Mouse (Mus musculus): ENCODE data around the gene Armc7.
"Not testable (repeated sequence)": the region's sequence is repeated elsewhere in the genome, so short reads cannot be mapped to it uniquely, and the experiment has no call there.

The Armc7 gene

GRCm38 (mm10) chr11:115475025-115475757 is at the start of gene Armc7:
Armc7 (plus strand) TSS chr11:115475667.
- peak; percentile 97 for DNase-seq

- DNase-seq = no peak
Measured at GRCm38 (mm10) chr11:115425671-115426070, 49.8 kb upstream of the Armc7 start.

- DNase-seq = peak; percentile 85
Measured at GRCm38 (mm10) chr11:115427482-115428331, 47.8 kb upstream of the Armc7 start.

GRCm38 (mm10) chr11:115429307-115429706 is 46.2 kb upstream of the Armc7 start:
- DNase-seq = no peak

GRCm38 (mm10) chr11:115430561-115430960 is 44.9 kb upstream of the Armc7 start:
- no peak for DNase-seq

- DNase-seq = no peak
Measured at GRCm38 (mm10) chr11:115432814-115433213, 42.7 kb upstream of the Armc7 start.

- DNase-seq = no peak
Measured at GRCm38 (mm10) chr11:115433342-115433741, 42.1 kb upstream of the Armc7 start.

- DNase-seq = peak; percentile 33
Measured at GRCm38 (mm10) chr11:115435596-115436337, 39.7 kb upstream of the Armc7 start.

GRCm38 (mm10) chr11:115437571-115438122 is 37.8 kb upstream of the Armc7 start:
- no peak for DNase-seq

GRCm38 (mm10) chr11:115439326-115439725 is 36.1 kb upstream of the Armc7 start:
- no peak for DNase-seq

- no peak for DNase-seq
Measured at GRCm38 (mm10) chr11:115439906-115440595, 35.4 kb upstream of the Armc7 start, which contains the start of gene Trim80. Trim80 (plus strand) TSS chr11:115440545.

- no peak for DNase-seq
Measured at GRCm38 (mm10) chr11:115441417-115441816, 34.0 kb upstream of the Armc7 start.

GRCm38 (mm10) chr11:115446906-115447305 is 28.6 kb upstream of the Armc7 start:
- DNase-seq = peak; percentile 74

- DNase-seq = no peak
Measured at GRCm38 (mm10) chr11:115447321-115447885, 28.1 kb upstream of the Armc7 start.

GRCm38 (mm10) chr11:115448075-115448474 is 27.4 kb upstream of the Armc7 start:
- DNase-seq = peak; percentile 77

- peak; percentile 90 for DNase-seq
Measured at GRCm38 (mm10) chr11:115448998-115449397, 26.5 kb upstream of the Armc7 start.

- DNase-seq = no peak
Measured at GRCm38 (mm10) chr11:115450176-115450575, 25.3 kb upstream of the Armc7 start.

- DNase-seq = no peak
Measured at GRCm38 (mm10) chr11:115451781-115452241, 23.7 kb upstream of the Armc7 start.

GRCm38 (mm10) chr11:115452281-115452860 is 23.1 kb upstream of the Armc7 start:
- no peak for DNase-seq

GRCm38 (mm10) chr11:115453306-115453705 is 22.2 kb upstream of the Armc7 start:
- DNase-seq = no peak

GRCm38 (mm10) chr11:115454822-115455221 is 20.6 kb upstream of the Armc7 start:
- not testable (repeated sequence) for DNase-seq
